Mouse (Mus musculus): ENCODE data around the gene Tns1.

The Tns1 gene

DNA sequence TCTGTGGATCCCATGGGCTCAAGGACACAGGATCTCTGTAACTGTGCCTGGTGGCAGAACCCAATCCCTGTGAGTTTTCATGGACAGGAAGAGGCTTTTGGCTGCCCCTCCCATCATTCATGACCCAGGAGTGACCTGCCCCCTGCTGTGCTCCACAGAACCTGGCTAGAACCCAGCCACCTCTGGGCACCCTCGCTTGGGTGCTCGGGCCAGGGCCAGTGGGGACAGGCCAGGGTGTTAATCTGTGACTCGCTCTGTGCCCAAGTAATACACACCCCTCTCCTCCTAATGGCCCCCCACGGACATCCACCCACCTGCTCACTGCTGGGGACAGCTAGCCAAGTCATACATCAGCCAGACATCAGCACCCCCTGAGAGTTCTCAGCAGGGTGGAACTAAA is 65.9 kb downstream of the Tns1 start:
- no peak for DNase-seq (ENCODE audit: low spot score in 2 of 2)

- DNase-seq (ENCODE audit: low spot score in 2 of 2) = no peak
These were observed 66.7 kb downstream of the Tns1 start for GRCm38 (mm10) chr1:74057501-74057900.

- no peak for DNase-seq (ENCODE audit: low spot score in 2 of 2)
These were observed 68.7 kb downstream of the Tns1 start for GRCm38 (mm10) chr1:74055552-74055951.

- no peak for DNase-seq (ENCODE audit: low spot score in 2 of 2)
These were observed 69.8 kb downstream of the Tns1 start for GRCm38 (mm10) chr1:74054471-74054870.

GRCm38 (mm10) chr1:74054007-74054406 is 70.2 kb downstream of the Tns1 start:
- DNase-seq (ENCODE audit: low spot score in 2 of 2) = peak in 1 of 2 experiments; percentile 50

- DNase-seq (ENCODE audit: low spot score in 2 of 2) = no peak
These were observed 71.2 kb downstream of the Tns1 start for GRCm38 (mm10) chr1:74053068-74053467.

- no peak for DNase-seq (ENCODE audit: low spot score in 2 of 2)
These were observed 72.9 kb downstream of the Tns1 start for GRCm38 (mm10) chr1:74051349-74051748.

GRCm38 (mm10) chr1:74049430-74049829 is 74.8 kb downstream of the Tns1 start:
- no peak for DNase-seq (ENCODE audit: low spot score in 2 of 2)

DNA sequence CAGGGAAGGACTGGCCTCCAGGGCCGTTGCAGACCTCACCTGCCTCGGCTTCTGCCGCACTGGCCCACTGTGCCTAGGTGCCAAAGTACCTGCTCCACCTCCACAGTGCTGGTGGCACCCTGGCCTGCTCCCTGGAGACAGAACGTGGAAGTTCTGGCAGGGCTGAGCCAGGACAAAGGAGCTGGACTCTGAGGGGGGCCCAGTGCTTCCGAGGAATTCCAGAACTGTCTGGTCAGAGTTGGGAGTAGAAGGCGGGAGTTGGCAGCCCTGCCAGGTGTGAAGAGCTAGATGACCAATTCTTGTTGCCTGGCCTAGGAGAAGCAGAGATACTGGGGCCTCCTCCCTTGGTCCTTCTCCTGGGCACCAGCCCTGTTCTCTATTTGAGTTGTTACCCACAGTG is 76.5 kb downstream of the Tns1 start:
- DNase-seq (ENCODE audit: low spot score in 2 of 2) = no peak

GRCm38 (mm10) chr1:74047311-74047710 is 76.9 kb downstream of the Tns1 start:
- peak in 1 of 2 experiments; percentile 65 for DNase-seq (ENCODE audit: low spot score in 2 of 2)

- no peak for DNase-seq (ENCODE audit: low spot score in 2 of 2)
These were observed 79.2 kb downstream of the Tns1 start for GRCm38 (mm10) chr1:74045034-74045433.

DNA sequence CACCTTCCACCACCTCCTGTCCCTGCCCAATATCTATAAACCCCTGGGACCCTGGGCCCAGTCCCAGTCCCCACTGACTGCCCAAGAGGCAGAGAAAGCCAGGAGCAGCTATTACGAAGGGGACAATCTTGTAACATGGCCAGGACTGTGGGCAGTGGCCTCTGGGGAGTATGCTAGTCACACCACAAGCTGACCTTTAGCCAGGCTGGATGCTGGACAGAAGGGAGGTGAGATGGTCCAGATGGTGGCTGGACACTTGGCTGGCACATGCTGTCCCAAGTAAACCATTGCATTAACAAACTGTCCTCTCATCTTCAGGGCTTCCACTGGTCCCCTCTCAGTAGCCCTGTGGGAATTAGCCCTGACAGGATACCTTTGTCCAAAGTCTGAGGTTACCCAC is 79.8 kb downstream of the Tns1 start:
- no peak for DNase-seq (ENCODE audit: low spot score in 2 of 2)

- DNase-seq (ENCODE audit: low spot score in 2 of 2) = no peak
These were observed 80.6 kb downstream of the Tns1 start for GRCm38 (mm10) chr1:74043584-74044105.

DNA sequence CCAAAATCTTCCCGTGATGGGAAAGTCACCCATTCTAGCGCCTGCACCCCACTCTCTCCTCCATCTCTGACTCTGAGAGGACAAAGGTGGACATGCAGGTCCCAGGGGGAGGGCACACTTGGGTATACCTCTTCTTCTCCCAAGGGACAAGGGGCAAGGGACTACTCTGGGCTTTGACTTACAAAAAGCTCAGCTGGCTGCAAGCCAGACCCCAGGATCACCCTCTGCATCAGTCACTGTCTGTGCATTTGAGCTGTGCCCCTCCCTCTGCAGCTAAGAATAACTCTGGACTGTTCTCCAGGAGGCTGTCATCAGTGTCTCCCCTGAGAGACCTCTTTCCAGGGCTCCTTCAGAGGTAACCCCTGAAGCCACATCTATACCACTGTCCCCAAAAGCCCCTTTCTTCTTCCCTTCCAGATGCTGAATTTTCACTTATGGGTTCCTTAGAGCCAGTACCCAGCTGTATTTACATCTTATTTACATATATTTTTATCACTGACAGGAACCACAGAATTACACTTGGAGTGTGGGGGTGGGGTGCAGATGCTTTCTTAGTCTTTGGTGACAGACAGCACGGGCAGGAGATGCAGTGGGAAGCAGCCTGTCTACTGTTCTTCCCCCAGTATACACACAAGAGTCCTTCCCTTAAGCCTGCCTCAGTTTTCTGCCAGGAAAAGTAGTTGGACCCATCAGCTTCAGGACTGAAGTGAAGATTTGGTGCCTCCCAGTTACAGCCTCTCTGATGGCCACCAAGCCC is 81.4 kb downstream of the Tns1 start:
- no peak for DNase-seq (ENCODE audit: low spot score in 2 of 2)

- no peak for DNase-seq (ENCODE audit: low spot score in 2 of 2)
These were observed 82.6 kb downstream of the Tns1 start for GRCm38 (mm10) chr1:74041692-74042091.

- DNase-seq (ENCODE audit: low spot score in 2 of 2) = no peak
These were observed 83.1 kb downstream of the Tns1 start for GRCm38 (mm10) chr1:74041178-74041577.

DNA sequence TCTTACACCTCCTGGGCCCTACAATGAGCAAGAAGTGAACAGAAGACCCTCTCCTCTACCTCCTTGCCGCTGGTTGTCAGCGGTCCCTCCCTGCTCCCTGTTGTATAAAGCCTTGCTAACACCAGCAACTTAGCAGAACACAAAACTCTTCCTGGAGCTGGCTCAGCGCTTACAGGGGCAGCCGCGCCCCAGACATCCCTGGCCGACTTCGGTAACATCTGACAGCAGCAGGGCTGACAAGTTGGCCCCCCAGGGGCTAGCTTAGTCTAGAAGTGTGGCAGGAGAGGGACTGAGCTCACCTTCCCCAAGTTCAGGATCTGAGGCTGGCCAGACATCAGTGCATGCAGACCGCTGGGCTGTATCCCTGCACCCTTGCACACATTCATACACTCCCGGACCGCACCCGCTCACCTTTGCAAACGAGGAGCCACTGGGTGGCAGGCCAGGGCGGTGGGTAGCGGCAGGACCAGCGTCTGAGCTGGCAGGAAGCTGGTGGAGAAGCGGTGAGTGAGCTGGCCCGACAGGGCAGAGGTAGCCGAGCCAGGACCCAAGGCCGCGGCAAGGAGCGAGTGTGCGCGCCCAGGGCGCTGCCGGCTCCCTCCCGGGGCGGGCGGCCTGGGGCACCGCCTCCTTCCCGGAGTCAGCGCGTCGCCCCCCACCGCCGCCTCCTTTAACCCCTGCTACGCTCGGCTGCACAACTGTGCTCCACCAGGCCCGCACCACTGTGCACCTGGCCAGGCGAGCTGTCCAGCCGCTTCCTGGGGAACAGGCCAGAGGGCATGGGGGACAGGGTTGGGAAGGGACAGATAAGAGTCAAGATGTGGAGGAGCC is 87.5 kb downstream of the Tns1 start:
- peak; percentile 68 to 70 for DNase-seq (ENCODE audit: low spot score in 2 of 2)

DNA sequence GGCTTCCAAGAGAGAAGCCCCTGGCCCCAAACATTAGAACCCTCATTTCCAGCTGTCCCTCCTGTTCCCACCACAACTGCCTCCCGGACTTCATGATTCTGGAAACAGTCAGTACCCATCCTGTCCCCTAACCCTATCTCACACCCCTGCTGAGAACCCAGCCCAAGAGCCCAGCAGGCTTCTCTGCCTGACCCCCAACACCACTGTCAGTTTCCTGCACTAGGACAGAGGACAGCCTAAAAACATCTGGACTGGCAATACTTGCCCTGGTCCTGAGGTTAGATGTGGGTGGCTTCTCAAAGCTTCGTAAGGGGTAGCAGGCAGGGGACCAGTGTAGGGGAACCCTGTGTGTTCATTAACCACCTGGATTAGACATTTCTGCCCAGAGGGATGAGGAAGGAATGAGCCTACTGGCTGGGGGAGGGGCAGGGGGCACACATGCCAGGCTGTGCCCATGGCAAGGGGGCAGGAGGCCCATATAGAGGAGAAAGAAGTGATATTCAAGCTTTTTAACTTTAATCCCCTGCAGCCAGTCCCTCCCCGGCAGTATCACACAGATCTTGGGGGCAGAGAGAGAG is 88.2 kb downstream of the Tns1 start:
- DNase-seq (ENCODE audit: low spot score in 2 of 2) = no peak

DNA sequence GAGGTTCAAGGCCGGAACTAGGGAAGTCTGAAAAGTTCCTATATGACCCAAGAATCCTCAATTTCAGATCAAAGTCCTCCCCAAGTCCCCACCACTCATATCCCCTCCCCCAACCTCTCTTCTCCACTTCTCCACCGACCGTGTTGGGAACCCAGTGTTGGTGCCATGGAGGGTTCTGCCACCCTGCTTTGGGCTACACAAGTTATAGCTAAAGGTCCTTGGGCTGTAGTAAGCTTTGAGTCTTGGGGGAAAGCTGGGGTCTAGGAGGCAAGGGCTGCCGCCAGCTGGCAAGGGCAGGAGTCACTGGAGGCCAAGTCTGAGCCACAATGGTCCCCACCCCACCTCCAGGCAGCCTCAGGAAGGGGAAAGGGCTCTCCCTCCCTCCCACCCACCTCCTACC is 88.8 kb downstream of the Tns1 start:
- no peak for DNase-seq (ENCODE audit: low spot score in 2 of 2)

- DNase-seq (ENCODE audit: low spot score in 2 of 2) = no peak
These were observed 89.5 kb downstream of the Tns1 start for GRCm38 (mm10) chr1:74034736-74035135.

DNA sequence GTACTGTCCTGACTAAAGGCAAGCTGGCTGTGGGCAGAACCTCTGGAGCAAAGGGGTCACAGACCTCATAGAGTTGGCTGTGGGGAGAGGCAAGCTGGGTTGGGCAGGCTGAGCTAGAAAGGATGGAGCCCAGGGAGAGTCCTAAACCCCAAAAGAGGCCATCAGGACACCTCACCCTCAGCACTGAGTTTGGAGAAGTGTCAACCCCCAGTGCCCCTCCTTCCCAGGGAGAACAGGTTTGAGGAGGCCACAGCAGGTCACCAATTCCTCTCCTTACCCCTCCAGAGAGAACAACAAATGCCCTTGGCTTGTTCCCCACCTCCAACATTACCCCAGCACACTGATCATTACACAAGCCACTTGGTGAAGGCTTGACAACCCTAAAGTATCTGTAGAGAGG is 90.0 kb downstream of the Tns1 start:
- DNase-seq (ENCODE audit: low spot score in 2 of 2) = no peak

- DNase-seq (ENCODE audit: low spot score in 2 of 2) = no peak
These were observed 90.8 kb downstream of the Tns1 start for GRCm38 (mm10) chr1:74033407-74033806.
